Mouse (Mus musculus) heart, embryonic 14.5 days (tissue): ENCODE measurements around the gene Ifi214. TPM values are rescaled to one million over a fixed set of nuclear protein-coding genes. Genes with fewer than 3 reads are reported as not detected.
"Not testable (repeated sequence)": the region's sequence is repeated elsewhere in the genome, so short reads cannot be mapped to it uniquely, and the experiment has no call there.

Experiments
- ATAC-seq: fragments of 200-750 bp; cut with Nextera tagmentation; 2 replicates; pipeline ENCODE4 v1.8.0; 2017; ENCODE audit warnings: low read depth, moderate TSS enrichment; ENCODE audit not compliant: insufficient number of reproducible peaks, insufficient read depth, low FRiP score
- H3K27ac ChIP-seq, 2 experiments: fragments of 200-500 bp in 1 of 2; fragments of 300-500 bp in 1 of 2; sonication (generic) in 1 of 2; replicated peaks in 1 of 2; 2 replicates each; pipeline ENCODE4 v1.5.1; 2012 to 2014; ENCODE audit warnings: low read depth in 2 of 2, low read length in 2 of 2, control low read depth in 1 of 2, mild to moderate bottlenecking in 1 of 2, mixed read lengths in 1 of 2; ENCODE audit not compliant: control insufficient read depth in 1 of 2, insufficient read depth in 1 of 2
- H3K27me3 ChIP-seq: fragments of 300-500 bp; sonication (generic); 2 replicates; pipeline ENCODE4 v1.6.1; 2014; ENCODE audit warnings: mild to moderate bottlenecking, low read length, control low read depth; ENCODE audit not compliant: control insufficient read depth, insufficient read depth
- H3K36me3 ChIP-seq: fragments of 300-500 bp; sonication (generic); 2 replicates; pipeline ENCODE4 v1.6.1; 2014; ENCODE audit warnings: mild to moderate bottlenecking, control low read depth, low read length, mixed read lengths; ENCODE audit not compliant: control insufficient read depth, insufficient read depth
- H3K4me1 ChIP-seq, 2 experiments: fragments of 200-500 bp in 1 of 2; fragments of 300-500 bp in 1 of 2; sonication (generic) in 1 of 2; 2 replicates each; pipeline ENCODE4 v1.6.1; 2012 to 2014; ENCODE audit warnings: low read length in 2 of 2, control low read depth in 1 of 2, mixed read lengths in 1 of 2; ENCODE audit not compliant: control insufficient read depth in 2 of 2, insufficient read depth in 2 of 2
- H3K4me2 ChIP-seq: fragments of 300-500 bp; sonication (generic); 2 replicates; pipeline ENCODE4 v1.6.1; 2014; ENCODE audit warnings: mild to moderate bottlenecking, low read length
- H3K4me3 ChIP-seq, 2 experiments: fragments of 200-500 bp in 1 of 2; fragments of 300-500 bp in 1 of 2; sonication (generic) in 1 of 2; 2 replicates each; pipeline ENCODE4 v1.5.1; 2012 to 2014; ENCODE audit warnings: low read length in 2 of 2, mild to moderate bottlenecking in 2 of 2, control low read depth in 1 of 2, low read depth in 1 of 2, moderate library complexity in 1 of 2; ENCODE audit not compliant: control insufficient read depth in 1 of 2, insufficient read depth in 1 of 2
- H3K9ac ChIP-seq: fragments of 300-500 bp; sonication (generic); 2 replicates; pipeline ENCODE4 v1.6.1; 2014; ENCODE audit warnings: mild to moderate bottlenecking, low read length
- H3K9me3 ChIP-seq: fragments of 300-500 bp; sonication (generic); 2 replicates; pipeline ENCODE4 v1.6.1; 2016; ENCODE audit warnings: low read length, control low read depth; ENCODE audit not compliant: control insufficient read depth
- WGBS: fragments of 180-500 bp; shearing (Covaris S2); extraction: QIAGEN DNeasy Blood & Tissue Kit; methylation state at CpG from one replicate; pipeline ENCODE4 v1.1.7; 2014; 5-methylcytosine and 5-hydroxymethylcytosine counted together
- polyA plus RNA-seq: library from polyadenylated mRNA; unstranded; fragments of >200 nt; fragmentation: Nextera tagmentation; extraction: Ambion mirVana; gene quantifications from 2 replicates; pipeline ENCODE4 v1.2.1, GENCODE M21; 2014

Ifi214 gene
- polyA plus RNA-seq, result not detected in 2 replicates

- WGBS, result 77% methylated on average over 3 of the region's 3 CpGs
- H3K36me3 ChIP-seq, result not testable (repeated sequence)
These were observed at the start of gene Ifi214 for GRCm38 (mm10) chr1:173535791-173536190. Gene Ifi214, minus strand, starts transcription at chr1:173535957.

GRCm38 (mm10) chr1:173579921-173580585 lies 44.3 kb upstream of the Ifi214 start:
- no peaks in the 10 kb centered on the region for H3K27me3 ChIP-seq
- no peaks in the 10 kb centered on the region for H3K36me3 ChIP-seq
- H3K4me2 ChIP-seq, result no peak overlapping the region
- H3K4me1 ChIP-seq, result no peaks in the 10 kb centered on the region
- H3K9ac ChIP-seq, result no peak overlapping the region
- ATAC-seq, result no peak
- no peak overlapping the region for H3K27ac ChIP-seq
- H3K9me3 ChIP-seq, result peaks cover 29% of the 10 kb centered on the region
- no peak overlapping the region for H3K4me3 ChIP-seq
- WGBS, result 87% methylated on average over 26 of the region's 26 CpGs

More at GRCm38 (mm10) chr1:173535791-173536190, at the start of gene Ifi214:
- H3K9ac ChIP-seq, H3K27ac ChIP-seq, ATAC-seq, H3K4me1 ChIP-seq, H3K4me2 ChIP-seq, H3K4me3 ChIP-seq, H3K27me3 ChIP-seq, H3K9me3 ChIP-seq: not testable (repeated sequence)

GRCm38 (mm10) chr1:173579079-173579478 lies 43.3 kb upstream of the Ifi214 start:
- WGBS, result 87% methylated on average over 9 of the region's 9 CpGs
- Histone ChIP-seq H3K27ac (no peak overlapping the region), H3K27me3 (no peaks in the 10 kb centered on the region), H3K9me3 (peaks cover 29% of the 10 kb centered on the region), H3K36me3 (no peaks in the 10 kb centered on the region), H3K4me3 (no peak overlapping the region), H3K4me1 (no peaks in the 10 kb centered on the region), H3K9ac (no peak overlapping the region), H3K4me2 (no peak overlapping the region)
- no peak for ATAC-seq

GRCm38 (mm10) chr1:173550491-173551050 lies 14.8 kb upstream of the Ifi214 start:
- H3K27me3 ChIP-seq, H3K4me1 ChIP-seq, H3K36me3 ChIP-seq, H3K9ac ChIP-seq, H3K4me2 ChIP-seq, ATAC-seq, H3K4me3 ChIP-seq, H3K9me3 ChIP-seq, H3K27ac ChIP-seq: not testable (repeated sequence)
- 70% methylated on average over 5 of the region's 5 CpGs for WGBS

GRCm38 (mm10) chr1:173548798-173549197 lies 13.0 kb upstream of the Ifi214 start:
- not testable (repeated sequence) for H3K9me3 ChIP-seq, H3K36me3 ChIP-seq, ATAC-seq, H3K4me1 ChIP-seq, H3K4me3 ChIP-seq, H3K27me3 ChIP-seq, H3K27ac ChIP-seq, H3K9ac ChIP-seq, H3K4me2 ChIP-seq
- 71% methylated on average over 3 of the region's 3 CpGs for WGBS

- Histone ChIP-seq H3K4me1 (no peaks in the 10 kb centered on the region), H3K36me3 (no peaks in the 10 kb centered on the region), H3K9me3 (no peaks in the 10 kb centered on the region), H3K9ac (no peak overlapping the region), H3K4me3 (no peak overlapping the region), H3K27ac (no peak overlapping the region), H3K4me2 (no peak overlapping the region), H3K27me3 (no peaks in the 10 kb centered on the region)
- ATAC-seq, result no peak
These were observed 14.3 kb downstream of the Ifi214 start for GRCm38 (mm10) chr1:173521452-173521851.

- H3K4me2 ChIP-seq, H3K27ac ChIP-seq, H3K4me3 ChIP-seq, ATAC-seq, H3K9ac ChIP-seq, H3K27me3 ChIP-seq, H3K4me1 ChIP-seq, H3K36me3 ChIP-seq, H3K9me3 ChIP-seq: not testable (repeated sequence)
- WGBS, result 87% methylated on average over 2 of the region's 2 CpGs
These were observed 25.2 kb downstream of the Ifi214 start for GRCm38 (mm10) chr1:173510595-173510994.

GRCm38 (mm10) chr1:173491483-173491882 lies 44.3 kb downstream of the Ifi214 start:
- not testable (repeated sequence) for H3K4me3 ChIP-seq, ATAC-seq, H3K4me2 ChIP-seq, H3K27me3 ChIP-seq, H3K4me1 ChIP-seq, H3K9me3 ChIP-seq, H3K9ac ChIP-seq, H3K36me3 ChIP-seq, H3K27ac ChIP-seq
